Mouse (Mus musculus) lung, postnatal 25 days (tissue): ENCODE measurements around the gene Bnipl.
A peak's percentile ranks its signal among the peaks of the same experiment; 100 is the strongest.

Source experiments
- DNase-seq: peaks from one replicate; pipeline ENCODE4 v3.0.0; 2022; ENCODE audit warnings: low spot score

The Bnipl gene

GRCm38 (mm10) chr3:95237541-95238099 lies 13.4 kb downstream of the Bnipl start:
- peak; percentile 42 for DNase-seq

GRCm38 (mm10) chr3:95235386-95236301 lies 15.3 kb downstream of the Bnipl start:
- no peak for DNase-seq

GRCm38 (mm10) chr3:95233303-95233980 lies 17.6 kb downstream of the Bnipl start:
- DNase-seq: no peak

GRCm38 (mm10) chr3:95232771-95233170 lies 18.2 kb downstream of the Bnipl start:
- DNase-seq: peak; percentile 61

GRCm38 (mm10) chr3:95231298-95232221 lies 19.4 kb downstream of the Bnipl start, which contains the start of gene Mllt11:
Gene Mllt11 (minus strand): TSS chr3:95232171.
- peak; percentile 65 for DNase-seq

GRCm38 (mm10) chr3:95230495-95231297 lies 20.3 kb downstream of the Bnipl start:
- peak; percentile 44 for DNase-seq

- peak; percentile 63 for DNase-seq
Measured at GRCm38 (mm10) chr3:95229781-95230494, 21.1 kb downstream of the Bnipl start.

GRCm38 (mm10) chr3:95228894-95229780 lies 21.9 kb downstream of the Bnipl start:
- peak; percentile 70 for DNase-seq

- DNase-seq: peak; percentile 92
Measured at GRCm38 (mm10) chr3:95228148-95228893, 22.7 kb downstream of the Bnipl start, which contains the start of gene Cdc42se1. Gene Cdc42se1 (plus strand): TSS chr3:95228732.

GRCm38 (mm10) chr3:95227214-95227613 lies 23.8 kb downstream of the Bnipl start:
- no peak for DNase-seq

- DNase-seq: no peak
Measured at GRCm38 (mm10) chr3:95224295-95224694, 26.7 kb downstream of the Bnipl start.

- no peak for DNase-seq
Measured at GRCm38 (mm10) chr3:95223041-95223440, 28.0 kb downstream of the Bnipl start.

- no peak for DNase-seq
Measured at GRCm38 (mm10) chr3:95218466-95219137, 32.4 kb downstream of the Bnipl start.

- peak; percentile 96 for DNase-seq
Measured at GRCm38 (mm10) chr3:95217255-95218134, 33.5 kb downstream of the Bnipl start, which contains the start of gene Gabpb2. Gene Gabpb2 (minus strand): TSS chr3:95217916.

- no peak for DNase-seq
Measured at GRCm38 (mm10) chr3:95216655-95217254, 34.2 kb downstream of the Bnipl start.

- DNase-seq: no peak
Measured at GRCm38 (mm10) chr3:95213609-95213975, 37.4 kb downstream of the Bnipl start.
